Mouse (Mus musculus) spleen, adult 2 months (tissue): ENCODE results near the gene Mrpl4.

Experiments used
- CTCF ChIP-seq: fragments of 200-500 bp; IDR thresholded peaks from 2 replicates; pipeline ENCODE4 v1.5.1; 2011; ENCODE audit warnings: mild to moderate bottlenecking, inconsistent platforms; ENCODE audit not compliant: insufficient read depth, insufficient read length, insufficient replicate concordance; ENCODE audit errors: extremely low read depth
- POLR2A ChIP-seq: fragments of 200-500 bp; IDR thresholded peaks from 2 replicates; pipeline ENCODE4 v1.6.1; 2011; ENCODE audit warnings: low read depth, low read length, inconsistent platforms

- TF ChIP-seq CTCF (no peak), POLR2A (no peak)
These were observed 38.8 kb downstream of the Mrpl4 start for GRCm38 (mm10) chr9:21041308-21041707.
